Mouse (Mus musculus) hindbrain, embryonic 15.5 days (tissue): ENCODE data around the gene Ppfibp2. TPM values are rescaled to one million over a fixed set of nuclear protein-coding genes. Genes with fewer than 3 reads are reported as not detected.

Experiments used
- ATAC-seq: fragments of 200-750 bp; cut with Nextera tagmentation; 2 replicates; pipeline ENCODE4 v1.8.0; 2017; ENCODE audit warnings: low read depth, moderate number of reproducible peaks, moderate TSS enrichment; ENCODE audit not compliant: low FRiP score
- H3K27ac ChIP-seq: fragments of 300-500 bp; sonication (generic); replicated peaks from 2 replicates; pipeline ENCODE4 v1.5.1; 2015; ENCODE audit warnings: mild to moderate bottlenecking, inconsistent platforms
- H3K27me3 ChIP-seq: fragments of 300-500 bp; sonication (generic); 2 replicates; pipeline ENCODE4 v1.6.1; 2015; ENCODE audit warnings: control low read depth, inconsistent platforms
- H3K36me3 ChIP-seq: fragments of 300-500 bp; sonication (generic); 2 replicates; pipeline ENCODE4 v1.6.1; 2015; ENCODE audit warnings: control low read depth, inconsistent platforms
- H3K4me1 ChIP-seq: fragments of 300-500 bp; sonication (generic); replicated peaks from 2 replicates; pipeline ENCODE4 v1.6.1; 2015; ENCODE audit warnings: control low read depth, inconsistent platforms
- H3K4me2 ChIP-seq: fragments of 300-500 bp; sonication (generic); 2 replicates; pipeline ENCODE4 v1.6.1; 2015; ENCODE audit warnings: moderate library complexity, mild to moderate bottlenecking, inconsistent platforms
- H3K4me3 ChIP-seq: fragments of 300-500 bp; sonication (generic); 2 replicates; pipeline ENCODE4 v1.5.1; 2015; ENCODE audit warnings: mild to moderate bottlenecking, inconsistent platforms
- H3K9ac ChIP-seq: fragments of 300-500 bp; sonication (generic); 2 replicates; pipeline ENCODE4 v1.6.1; 2015; ENCODE audit warnings: inconsistent platforms
- H3K9me3 ChIP-seq: fragments of 300-500 bp; sonication (generic); 2 replicates; pipeline ENCODE4 v1.6.1; 2016; ENCODE audit warnings: control low read depth, inconsistent platforms
- WGBS: fragments of 180-500 bp; shearing (Covaris S2); methylation state at CpG from one replicate; pipeline ENCODE4 v1.1.7; 2015; 5-methylcytosine and 5-hydroxymethylcytosine counted together
- polyA plus RNA-seq: library from polyadenylated mRNA; unstranded; fragments of >200 nt; fragmentation: Nextera tagmentation; extraction: Ambion mirVana; gene quantifications from 2 replicates; pipeline ENCODE4 v1.2.1, GENCODE M21; 2015

Gene Ppfibp2
- polyA plus RNA-seq: 2.5 and 2.8 TPM in 2 replicates

DNA sequence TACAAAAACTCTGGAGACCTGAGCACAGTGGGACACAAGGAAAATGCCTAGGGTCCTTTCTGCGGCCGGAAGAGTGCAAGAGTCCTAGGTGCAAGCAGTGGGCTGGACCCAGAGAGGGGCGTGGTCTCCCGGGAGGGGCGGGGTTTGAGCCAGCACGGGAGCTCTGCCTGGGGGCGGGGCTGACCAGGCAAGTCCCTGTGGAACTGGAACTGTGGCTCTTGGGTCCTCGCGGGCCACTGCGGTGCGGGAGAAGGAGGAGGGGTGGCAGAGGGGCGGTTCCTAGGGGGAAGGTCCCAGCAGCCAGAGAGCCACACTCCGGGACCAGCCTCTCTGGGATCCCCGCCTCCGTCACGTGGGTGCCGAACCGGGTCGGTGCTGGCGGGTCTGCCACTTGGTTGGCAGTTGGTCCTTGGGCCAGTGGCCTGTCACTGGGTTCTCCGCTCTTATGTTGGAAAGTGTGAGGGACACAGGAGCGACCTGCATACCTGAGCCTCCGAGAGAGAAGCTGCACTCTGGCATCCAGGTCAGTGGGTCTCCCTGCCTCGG, at the start of gene Ppfibp2:
Gene Ppfibp2 (plus strand): TSS at position 351 of the 546 bp plus-strand sequence.
- Histone ChIP-seq H3K4me2 (peak within 1 kb of the TSS; percentile 98), H3K27me3 (peaks cover 3% of the 10 kb centered on the region; the same call in 1 of the 2 replicates), H3K27ac (no peak within 1 kb of the TSS), H3K36me3 (no peaks in the 10 kb centered on the region), H3K9ac (peak within 1 kb of the TSS; percentile 50), H3K4me3 (peak within 1 kb of the TSS; percentile 63), H3K9me3 (no peaks in the 10 kb centered on the region), H3K4me1 (peaks cover 22% of the 10 kb centered on the region)
- 2% methylated on average over 23 of the region's 24 CpGs for WGBS
- peak; percentile 92 for ATAC-seq

DNA sequence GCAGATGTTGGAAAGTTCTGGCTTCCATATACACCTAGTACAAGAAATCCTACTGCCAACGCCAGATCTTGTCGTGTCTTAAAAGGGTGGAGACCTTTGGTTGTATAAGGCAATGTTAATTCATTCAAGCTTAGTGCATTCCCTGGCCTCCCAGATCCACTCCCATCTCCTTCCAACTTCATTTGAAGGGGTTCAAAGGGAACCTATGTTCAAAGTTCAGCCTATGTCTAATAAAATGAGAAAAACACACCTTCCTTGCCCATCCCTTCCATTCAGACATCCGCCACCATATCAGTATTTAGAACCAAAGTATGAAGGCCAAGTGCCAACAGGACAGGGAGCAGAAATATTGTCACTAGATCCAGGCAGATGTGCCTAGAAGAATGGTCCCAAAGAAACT, 47.1 kb upstream of the Ppfibp2 start:
- Histone ChIP-seq H3K9ac (no peak overlapping the region), H3K27me3 (no peaks in the 10 kb centered on the region), H3K27ac (no peak overlapping the region), H3K9me3 (no peaks in the 10 kb centered on the region), H3K36me3 (no peaks in the 10 kb centered on the region), H3K4me1 (no peaks in the 10 kb centered on the region), H3K4me2 (no peak overlapping the region), H3K4me3 (no peak overlapping the region)
- 97% methylated on average over 3 of the region's 3 CpGs for WGBS
- ATAC-seq: no peak

DNA sequence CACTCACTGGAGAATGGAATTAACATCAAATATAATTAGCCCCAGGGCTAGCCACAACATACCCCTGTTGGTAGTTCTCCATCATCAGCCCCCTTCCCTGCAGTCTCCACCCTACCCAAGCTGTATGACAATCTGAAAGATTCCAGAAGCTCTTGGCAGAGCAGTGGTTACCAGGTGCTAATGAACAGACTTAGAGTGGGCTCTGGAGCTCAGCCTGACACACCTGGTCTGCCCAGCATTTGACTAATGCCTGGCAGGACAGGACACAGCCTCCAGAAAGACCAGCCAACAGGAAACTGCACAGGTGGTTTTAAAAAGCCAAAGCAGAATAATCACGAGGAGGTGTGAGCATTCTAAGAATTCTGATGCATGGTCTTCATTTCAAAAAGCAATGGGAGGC, 41.5 kb upstream of the Ppfibp2 start:
- no peak overlapping the region for H3K4me2 ChIP-seq
- no peak for ATAC-seq
- no peak overlapping the region for H3K27ac ChIP-seq
- no peaks in the 10 kb centered on the region for H3K36me3 ChIP-seq
- H3K4me1 ChIP-seq: no peaks in the 10 kb centered on the region
- H3K27me3 ChIP-seq: no peaks in the 10 kb centered on the region
- H3K9ac ChIP-seq: no peak overlapping the region
- 71% methylated on average over 1 of the region's 1 CpGs for WGBS
- no peak overlapping the region for H3K4me3 ChIP-seq
- no peaks in the 10 kb centered on the region for H3K9me3 ChIP-seq

DNA sequence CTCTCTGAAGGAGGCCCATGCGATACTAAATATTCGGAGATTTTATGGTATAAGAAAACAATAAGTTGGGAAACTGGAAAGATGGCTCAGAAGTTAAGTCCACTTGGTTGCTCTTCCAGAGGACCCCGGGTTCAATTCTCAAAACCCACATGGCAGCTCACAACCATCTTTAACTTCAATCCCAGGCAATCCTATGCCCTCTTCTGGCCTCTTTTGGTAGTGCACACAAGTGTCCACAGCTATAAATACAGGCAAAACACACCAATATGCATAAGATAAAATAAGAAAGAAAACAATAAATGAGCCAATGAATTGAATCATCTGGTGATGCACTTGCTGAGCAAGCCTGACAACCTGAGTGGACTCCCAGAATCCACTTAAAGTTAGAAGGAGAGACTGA, 39.1 kb upstream of the Ppfibp2 start:
- H3K4me3 ChIP-seq: no peak overlapping the region
- no peaks in the 10 kb centered on the region for H3K27me3 ChIP-seq
- no peaks in the 10 kb centered on the region for H3K4me1 ChIP-seq
- no peak for ATAC-seq
- H3K4me2 ChIP-seq: no peak overlapping the region
- H3K27ac ChIP-seq: no peak overlapping the region
- 90% methylated on average over 3 of the region's 3 CpGs for WGBS
- no peak overlapping the region for H3K9ac ChIP-seq
- H3K9me3 ChIP-seq: no peaks in the 10 kb centered on the region
- H3K36me3 ChIP-seq: no peaks in the 10 kb centered on the region

DNA sequence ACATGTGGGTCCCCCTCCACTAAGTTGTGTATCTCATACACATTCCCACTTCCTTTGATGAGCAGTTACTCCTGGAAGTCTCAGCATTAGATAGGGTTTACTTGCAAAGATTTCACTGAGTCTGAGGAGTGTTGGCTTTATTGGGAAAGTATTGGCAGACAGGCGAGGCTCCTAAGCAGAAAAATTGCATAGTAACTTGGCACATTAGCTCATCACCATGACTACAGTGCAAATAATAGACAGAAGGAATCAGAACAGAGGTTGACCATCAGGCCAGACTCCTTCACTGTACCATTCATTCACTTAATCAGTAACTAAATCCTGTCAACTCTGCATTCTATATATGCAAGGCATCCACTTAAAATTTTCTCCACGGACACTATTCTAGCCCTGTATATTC, 34.3 kb upstream of the Ppfibp2 start:
- WGBS: 73% methylated on average over 2 of the region's 2 CpGs

DNA sequence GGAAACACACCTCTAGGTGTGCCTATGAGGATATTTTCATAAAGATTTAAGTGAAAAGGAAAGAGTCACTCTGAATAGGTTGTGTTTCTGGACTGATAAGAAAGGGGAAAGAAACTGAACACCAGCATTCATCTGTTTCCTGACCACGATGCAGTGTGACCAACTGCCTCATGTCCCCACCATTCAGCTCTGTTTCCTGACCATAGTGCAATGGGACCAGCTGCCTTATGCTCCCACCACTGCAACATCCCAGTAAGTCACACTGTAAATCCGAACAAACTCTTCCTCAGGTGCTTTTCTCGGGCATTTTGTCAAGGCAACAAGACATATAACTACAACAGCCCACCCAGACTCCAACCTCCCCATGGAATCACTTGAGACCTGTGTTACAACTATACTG, 33.4 kb upstream of the Ppfibp2 start:
- WGBS: 78% methylated on average over 3 of the region's 3 CpGs
- ATAC-seq: no peak

More for the DNA sequence above, 34.3 kb upstream of the Ppfibp2 start:
- H3K4me2 ChIP-seq: no peak overlapping the region
- no peak overlapping the region for H3K4me3 ChIP-seq
- no peaks in the 10 kb centered on the region for H3K36me3 ChIP-seq
- H3K27me3 ChIP-seq: no peaks in the 10 kb centered on the region
- no peaks in the 10 kb centered on the region for H3K9me3 ChIP-seq
- no peaks in the 10 kb centered on the region for H3K4me1 ChIP-seq
- no peak for ATAC-seq
- no peak overlapping the region for H3K27ac ChIP-seq
- H3K9ac ChIP-seq: no peak overlapping the region

DNA sequence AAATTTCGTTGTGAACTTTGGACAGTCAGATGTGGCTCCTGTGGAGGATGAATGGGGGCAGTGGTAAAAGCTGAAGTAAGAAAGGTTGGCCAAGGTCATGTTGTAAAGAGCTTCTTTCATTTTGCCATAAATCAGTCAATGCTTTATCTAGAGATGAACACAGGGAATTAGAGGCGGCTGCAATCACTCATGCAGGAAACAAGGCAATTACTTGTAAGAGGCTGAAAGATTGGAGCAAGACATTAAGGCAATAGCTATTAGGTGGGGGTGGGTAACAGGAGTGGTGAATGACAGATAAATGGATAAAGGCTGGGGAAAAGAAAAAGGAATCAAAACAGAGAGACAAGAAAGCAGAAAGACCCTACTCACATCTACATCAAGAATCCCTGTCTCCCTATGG, 31.3 kb upstream of the Ppfibp2 start:
- Histone ChIP-seq H3K4me2 (no peak overlapping the region), H3K27me3 (no peaks in the 10 kb centered on the region), H3K27ac (no peak overlapping the region), H3K4me1 (no peaks in the 10 kb centered on the region), H3K9ac (no peak overlapping the region), H3K9me3 (no peaks in the 10 kb centered on the region), H3K36me3 (no peaks in the 10 kb centered on the region), H3K4me3 (no peak overlapping the region)
- ATAC-seq: no peak
- 45% methylated on average over 2 of the region's 2 CpGs for WGBS

More for the DNA sequence above, 33.4 kb upstream of the Ppfibp2 start:
- Histone ChIP-seq H3K27ac (no peak overlapping the region), H3K4me3 (no peak overlapping the region), H3K27me3 (no peaks in the 10 kb centered on the region), H3K9ac (no peak overlapping the region), H3K36me3 (no peaks in the 10 kb centered on the region), H3K9me3 (no peaks in the 10 kb centered on the region), H3K4me2 (no peak overlapping the region), H3K4me1 (no peaks in the 10 kb centered on the region)

DNA sequence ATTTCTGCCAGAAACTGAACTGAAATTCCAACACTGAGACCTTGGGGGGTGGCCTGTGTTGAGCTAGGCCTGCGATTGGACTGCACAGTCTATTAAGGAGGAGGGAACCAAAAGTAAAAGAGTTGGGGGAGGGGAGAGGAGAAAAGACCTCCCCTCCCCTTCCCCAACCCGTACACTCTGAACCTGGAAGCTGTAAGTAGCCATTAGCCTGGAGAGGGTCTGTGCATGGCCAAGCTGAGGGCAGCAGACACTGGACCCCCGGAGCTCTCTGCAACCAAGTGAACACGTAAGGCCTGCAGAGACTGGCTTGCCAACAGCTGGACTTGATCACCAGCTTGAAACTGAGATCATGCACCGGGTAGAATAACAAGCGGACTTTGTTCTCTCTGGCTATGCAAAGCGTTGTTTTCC, 27.7 kb upstream of the Ppfibp2 start, which contains the start of gene Olfml1:
Gene Olfml1 (plus strand): TSS at position 186 of the 411 bp plus-strand sequence.
- H3K9me3 ChIP-seq: no peaks in the 10 kb centered on the region
- WGBS: 66% methylated on average over 7 of the region's 7 CpGs
- H3K36me3 ChIP-seq: no peaks in the 10 kb centered on the region
- ATAC-seq: peak; percentile 54; the same call in 1 of the 2 replicates
- no peak within 1 kb of the TSS for H3K4me3 ChIP-seq
- 0 out of 2 replicates have a peak within 1 kb of the TSS, but pooled peaks have one; percentile 14 for H3K27ac ChIP-seq
- H3K27me3 ChIP-seq: no peaks in the 10 kb centered on the region
- H3K4me1 ChIP-seq: no peaks in the 10 kb centered on the region
- no peak within 1 kb of the TSS for H3K4me2 ChIP-seq
- no peak within 1 kb of the TSS for H3K9ac ChIP-seq

DNA sequence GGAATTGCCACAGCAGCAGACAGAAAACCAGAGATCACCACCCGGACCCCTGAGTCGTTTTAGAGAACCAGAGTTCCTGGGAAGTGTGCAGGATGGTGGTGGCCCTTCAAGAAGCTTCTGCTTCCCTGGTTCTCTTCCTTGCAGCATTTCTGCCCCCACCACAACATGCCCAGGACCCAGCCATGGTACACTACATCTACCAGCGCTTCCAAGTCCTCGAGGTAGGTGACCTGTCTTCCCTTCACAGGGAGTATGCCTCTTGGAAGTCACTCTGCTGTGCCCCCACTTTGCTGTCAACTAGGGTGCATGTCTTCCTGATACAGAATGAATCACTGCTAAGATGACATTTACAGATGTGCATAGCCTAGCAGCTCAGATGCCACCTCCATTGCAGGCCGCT, 27.3 kb upstream of the Ppfibp2 start:
- no peaks in the 10 kb centered on the region for H3K4me1 ChIP-seq
- H3K4me3 ChIP-seq: no peak overlapping the region
- H3K9me3 ChIP-seq: no peaks in the 10 kb centered on the region
- ATAC-seq: no peak
- WGBS: 89% methylated on average over 5 of the region's 5 CpGs
- no peak overlapping the region for H3K9ac ChIP-seq
- H3K36me3 ChIP-seq: no peaks in the 10 kb centered on the region
- no peaks in the 10 kb centered on the region for H3K27me3 ChIP-seq
- no peak overlapping the region for H3K4me2 ChIP-seq
- 0 out of 2 replicates have a peak overlapping the region, but pooled peaks have one; percentile 14 for H3K27ac ChIP-seq

DNA sequence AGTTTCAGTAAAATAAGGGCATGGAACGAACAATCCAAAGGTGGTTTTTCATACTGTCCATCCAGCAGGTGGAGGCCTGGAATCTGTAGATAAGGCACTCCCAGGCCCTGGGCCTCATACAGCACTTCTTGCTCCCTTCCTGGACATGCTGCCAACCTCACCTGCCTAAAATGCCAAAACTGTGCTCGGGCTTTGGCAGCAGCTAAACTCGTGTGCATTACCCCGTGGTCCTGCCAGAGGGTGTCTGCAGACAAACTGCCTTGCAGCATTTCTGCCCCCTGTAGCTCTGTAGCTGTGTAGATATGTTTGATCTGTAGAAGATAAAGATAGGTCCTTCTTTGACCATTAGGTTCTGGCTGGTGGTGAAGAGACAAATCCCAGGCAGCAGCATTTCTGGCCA, 26.0 kb upstream of the Ppfibp2 start:
- Histone ChIP-seq H3K4me2 (no peak overlapping the region), H3K4me3 (no peak overlapping the region), H3K9ac (no peak overlapping the region), H3K27me3 (no peaks in the 10 kb centered on the region), H3K27ac (no peak overlapping the region), H3K36me3 (no peaks in the 10 kb centered on the region), H3K4me1 (no peaks in the 10 kb centered on the region), H3K9me3 (no peaks in the 10 kb centered on the region)
- WGBS: 74% methylated on average over 4 of the region's 4 CpGs
- no peak for ATAC-seq

DNA sequence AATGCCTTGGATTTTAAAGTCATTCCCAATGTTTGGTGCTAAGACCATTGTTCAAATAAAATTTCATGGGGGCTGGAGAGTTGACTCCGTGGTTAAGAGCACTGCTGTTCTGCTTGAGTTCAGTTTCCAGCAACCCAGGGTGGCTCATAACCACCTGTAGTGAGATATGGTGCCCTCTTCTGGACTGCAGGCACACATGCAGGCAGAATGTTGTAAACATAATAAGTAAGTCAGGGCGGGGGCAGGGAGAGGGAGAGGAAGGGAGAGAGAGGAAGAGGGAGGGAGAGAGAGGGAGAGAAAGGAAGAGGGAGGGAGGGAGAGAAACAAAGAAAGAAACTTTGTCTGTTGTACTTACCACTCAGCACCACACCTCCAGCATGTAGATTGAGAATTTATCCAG, 21.2 kb upstream of the Ppfibp2 start:
- 67% methylated on average over 2 of the region's 2 CpGs for WGBS
- H3K36me3 ChIP-seq: no peaks in the 10 kb centered on the region
- no peak overlapping the region for H3K4me3 ChIP-seq
- no peak overlapping the region for H3K27ac ChIP-seq
- no peaks in the 10 kb centered on the region for H3K4me1 ChIP-seq
- no peak overlapping the region for H3K9ac ChIP-seq
- no peaks in the 10 kb centered on the region for H3K27me3 ChIP-seq
- no peaks in the 10 kb centered on the region; the same call in 1 of the 2 replicates for H3K9me3 ChIP-seq
- no peak for ATAC-seq
- H3K4me2 ChIP-seq: no peak overlapping the region

DNA sequence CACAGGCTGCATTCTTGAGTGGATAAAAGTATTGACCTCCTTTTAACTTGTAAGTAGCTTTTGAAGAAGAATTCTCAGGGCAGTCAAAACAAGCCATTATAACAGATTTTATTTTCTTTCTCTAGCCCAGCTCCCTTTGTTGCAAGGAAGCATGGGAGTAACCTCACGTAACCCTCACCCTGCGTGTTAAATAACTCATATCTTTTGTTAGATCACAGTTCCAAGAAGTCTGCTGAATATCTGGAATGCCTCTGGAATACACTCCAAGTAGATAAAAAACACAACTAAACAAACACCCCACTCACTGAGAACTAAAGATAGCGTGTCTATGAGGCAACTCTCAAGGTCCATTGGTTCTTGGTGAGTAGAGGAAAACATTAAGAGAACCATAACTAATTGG, 20.7 kb upstream of the Ppfibp2 start:
- H3K4me1 ChIP-seq: no peaks in the 10 kb centered on the region
- no peak for ATAC-seq
- H3K4me2 ChIP-seq: no peak overlapping the region
- H3K27me3 ChIP-seq: no peaks in the 10 kb centered on the region
- no peak overlapping the region for H3K4me3 ChIP-seq
- no peaks in the 10 kb centered on the region; the same call in 1 of the 2 replicates for H3K9me3 ChIP-seq
- 74% methylated on average over 3 of the region's 3 CpGs for WGBS
- H3K36me3 ChIP-seq: no peaks in the 10 kb centered on the region
- H3K27ac ChIP-seq: no peak overlapping the region
- H3K9ac ChIP-seq: no peak overlapping the region

DNA sequence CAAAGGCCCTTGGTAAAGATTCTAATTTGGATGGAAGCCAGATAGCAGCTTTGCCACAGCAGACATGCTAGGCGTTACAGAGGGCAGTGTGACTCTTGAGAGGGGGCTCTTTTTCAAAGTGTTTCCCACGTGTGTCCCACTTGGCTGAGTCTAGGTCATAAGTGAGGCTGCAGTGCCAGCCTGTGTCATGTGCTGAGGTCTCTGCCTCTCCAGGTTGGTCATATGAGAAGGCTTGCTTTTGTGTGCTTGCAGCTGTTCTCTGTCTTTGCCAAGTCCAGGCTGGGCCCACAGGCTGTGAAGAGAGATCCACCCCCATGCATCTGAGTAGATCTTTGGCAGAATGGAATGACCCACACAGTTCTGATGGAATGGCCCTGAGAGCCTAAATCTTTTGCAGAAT, 2.4 kb upstream of the Ppfibp2 start:
- WGBS: 40% methylated on average over 2 of the region's 2 CpGs
- Histone ChIP-seq H3K4me1 (peaks cover 22% of the 10 kb centered on the region), H3K4me3 (no peak overlapping the region), H3K9me3 (no peaks in the 10 kb centered on the region), H3K27ac (no peak overlapping the region), H3K9ac (no peak overlapping the region), H3K36me3 (no peaks in the 10 kb centered on the region), H3K4me2 (no peak overlapping the region), H3K27me3 (peaks cover 3% of the 10 kb centered on the region; the same call in 1 of the 2 replicates)
- peak; percentile 19; the same call in 1 of the 2 replicates for ATAC-seq
